Mouse (Mus musculus): ENCODE results near the gene Rassf8. TPM values are rescaled to one million over a fixed set of nuclear protein-coding genes. Genes with fewer than 3 reads are reported as not detected.

Rassf8 gene
- polyA plus RNA-seq, 1 experiment = 15.7 TPM

DNA sequence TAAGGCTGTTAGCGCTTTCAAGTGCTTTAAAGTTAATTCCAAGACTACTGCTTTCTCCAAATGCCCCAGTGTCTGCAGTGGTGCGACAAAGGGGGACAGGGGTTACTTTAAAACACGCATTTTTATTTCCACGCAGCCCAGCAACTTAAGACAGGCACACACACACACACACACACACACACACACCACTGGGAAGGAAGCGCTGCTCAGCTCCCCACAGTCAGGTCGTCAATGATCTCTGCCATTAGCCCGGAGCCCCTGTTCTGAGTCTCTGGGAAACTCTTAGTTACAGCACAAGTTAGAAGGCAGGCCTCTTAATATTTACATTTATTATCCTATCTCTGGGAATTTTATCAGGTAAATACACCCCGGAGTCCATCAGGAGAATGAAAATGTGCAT is 117.6 kb downstream of the Rassf8 start:
- TF ChIP-seq POLR2A (IDR thresholded peaks at IDR 0.05; ENCODE audit: borderline replicate concordance, extremely low read depth, insufficient read depth, insufficient read length, poor library complexity, severe bottlenecking) = no peak
- TF ChIP-seq CTCF (IDR thresholded peaks at IDR 0.05; ENCODE audit: borderline replicate concordance, extremely low read depth, insufficient read depth, insufficient read length) = no peak
- DNase-seq (ENCODE audit: low read depth) = no peak

DNA sequence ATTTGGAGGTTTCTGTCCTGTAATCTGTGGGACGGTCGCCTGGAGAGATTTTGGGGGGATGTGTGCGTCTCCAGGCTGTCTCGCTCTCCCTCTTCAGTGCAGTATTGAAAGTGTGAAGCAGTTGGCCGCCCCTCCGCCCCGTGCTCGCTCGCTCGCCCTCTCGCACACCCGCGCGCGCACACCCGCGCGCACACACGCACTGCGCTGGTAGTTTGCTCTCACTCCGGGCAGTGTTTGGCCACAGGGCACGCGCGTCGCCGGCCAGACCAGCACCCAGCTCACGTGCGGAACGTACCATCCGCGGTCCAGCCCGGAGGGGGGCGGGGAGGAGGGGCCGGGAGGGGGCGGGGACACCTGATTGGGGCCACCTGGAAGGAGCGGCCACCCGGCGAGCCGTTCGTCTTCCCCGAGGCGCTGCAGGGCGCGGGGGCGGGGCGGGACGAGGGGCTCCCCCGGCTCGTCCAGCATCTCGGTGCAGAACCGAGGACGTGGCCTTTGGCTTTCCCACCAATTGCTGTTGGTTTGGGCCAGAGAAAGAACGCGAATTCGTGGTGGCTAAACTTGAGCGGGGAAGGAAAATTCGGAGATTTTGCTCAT is 118.8 kb downstream of the Rassf8 start, which contains the start of gene Bhlhe41:
Bhlhe41 (minus strand) TSS at position 270 of the 597 bp plus-strand sequence.
- peak; percentile 80 for DNase-seq (ENCODE audit: low read depth)
- TF ChIP-seq CTCF (IDR thresholded peaks at IDR 0.05; ENCODE audit: borderline replicate concordance, extremely low read depth, insufficient read depth, insufficient read length) = no peak
- no peak for TF ChIP-seq POLR2A (IDR thresholded peaks at IDR 0.05; ENCODE audit: borderline replicate concordance, extremely low read depth, insufficient read depth, insufficient read length, poor library complexity, severe bottlenecking)

GRCm38 (mm10) chr6:145865886-145866851 is 119.6 kb downstream of the Rassf8 start:
- peak; percentile 82 for DNase-seq (ENCODE audit: low read depth)
- no peak for TF ChIP-seq CTCF (IDR thresholded peaks at IDR 0.05; ENCODE audit: borderline replicate concordance, extremely low read depth, insufficient read depth, insufficient read length)
- no peak for TF ChIP-seq POLR2A (IDR thresholded peaks at IDR 0.05; ENCODE audit: borderline replicate concordance, extremely low read depth, insufficient read depth, insufficient read length, poor library complexity, severe bottlenecking)

- DNase-seq (ENCODE audit: low read depth) = no peak
- TF ChIP-seq POLR2A (IDR thresholded peaks at IDR 0.05; ENCODE audit: borderline replicate concordance, extremely low read depth, insufficient read depth, insufficient read length, poor library complexity, severe bottlenecking) (no peak), CTCF (IDR thresholded peaks at IDR 0.05; ENCODE audit: borderline replicate concordance, extremely low read depth, insufficient read depth, insufficient read length) (no peak)
These were observed 120.6 kb downstream of the Rassf8 start for GRCm38 (mm10) chr6:145867111-145867510.

Other genes with a start within 250 kb of the Rassf8 start
- gene Lmntd1, start 132.4 kb upstream of the Rassf8 start, polyA plus RNA-seq (2012; rRNA removed) = 0.81 and 1.3 TPM in 2 replicates
- not detected in 2 replicates for gene Tuba3b, start 131.0 kb upstream of the Rassf8 start, polyA plus RNA-seq (2012; rRNA removed)
- gene Bhlhe41, start 118.8 kb downstream of the Rassf8 start, polyA plus RNA-seq (2012; rRNA removed) = 1.5 and 3.1 TPM in 2 replicates
- gene Sspn, start 184.9 kb downstream of the Rassf8 start, polyA plus RNA-seq (2012; rRNA removed) = 0.98 and 2.2 TPM in 2 replicates